Mouse (Mus musculus): Measurements from ENCODE around the gene Olfr523.
"Not testable (repeated sequence)": the region's sequence is repeated elsewhere in the genome, so short reads cannot be mapped to it uniquely, and the experiment has no call there.

The Olfr523 gene

DNA sequence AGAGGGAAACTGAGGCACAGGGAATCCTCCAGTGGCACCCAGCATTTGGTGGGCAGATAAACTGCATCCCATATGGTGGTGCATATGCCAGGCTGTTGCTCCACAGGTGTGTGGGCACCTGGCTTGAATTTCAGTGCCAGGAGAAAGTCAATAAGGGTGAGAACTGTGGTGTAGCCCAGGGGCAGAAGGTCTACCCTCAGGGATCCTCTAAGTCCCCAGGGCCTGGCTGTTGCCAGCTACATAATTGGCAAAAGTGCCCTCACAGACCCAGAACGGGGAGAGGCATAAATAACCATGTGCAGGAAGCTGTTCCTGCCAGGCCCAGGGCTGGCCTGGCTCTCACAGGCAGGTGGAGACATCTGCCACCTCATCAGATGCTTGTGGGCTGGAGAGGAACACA, at the start of gene Olfr523:
Olfr523 (plus strand) TSS at position 282 of the 400 bp plus-strand sequence.
- DNase-seq: no peak

DNA sequence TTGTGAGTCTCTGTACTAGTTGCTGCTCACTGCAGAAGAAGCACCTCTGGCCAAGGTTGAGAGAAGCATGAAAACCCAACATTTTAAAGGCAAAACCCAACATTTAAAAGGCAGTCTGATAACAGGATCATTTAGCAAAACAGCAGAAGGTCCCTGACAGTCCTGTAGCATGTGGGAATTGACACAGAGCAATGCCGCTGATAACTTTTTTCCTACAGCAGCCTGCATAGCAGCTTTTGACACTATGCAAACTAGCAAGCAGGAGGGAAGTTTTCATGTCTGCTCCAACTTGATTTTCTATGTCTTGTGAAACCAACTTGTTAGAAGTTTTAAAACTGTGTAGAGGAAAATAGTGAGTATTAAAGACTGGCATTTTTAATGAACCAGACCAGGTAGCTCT, 48.6 kb upstream of the Olfr523 start:
- DNase-seq: no peak

DNA sequence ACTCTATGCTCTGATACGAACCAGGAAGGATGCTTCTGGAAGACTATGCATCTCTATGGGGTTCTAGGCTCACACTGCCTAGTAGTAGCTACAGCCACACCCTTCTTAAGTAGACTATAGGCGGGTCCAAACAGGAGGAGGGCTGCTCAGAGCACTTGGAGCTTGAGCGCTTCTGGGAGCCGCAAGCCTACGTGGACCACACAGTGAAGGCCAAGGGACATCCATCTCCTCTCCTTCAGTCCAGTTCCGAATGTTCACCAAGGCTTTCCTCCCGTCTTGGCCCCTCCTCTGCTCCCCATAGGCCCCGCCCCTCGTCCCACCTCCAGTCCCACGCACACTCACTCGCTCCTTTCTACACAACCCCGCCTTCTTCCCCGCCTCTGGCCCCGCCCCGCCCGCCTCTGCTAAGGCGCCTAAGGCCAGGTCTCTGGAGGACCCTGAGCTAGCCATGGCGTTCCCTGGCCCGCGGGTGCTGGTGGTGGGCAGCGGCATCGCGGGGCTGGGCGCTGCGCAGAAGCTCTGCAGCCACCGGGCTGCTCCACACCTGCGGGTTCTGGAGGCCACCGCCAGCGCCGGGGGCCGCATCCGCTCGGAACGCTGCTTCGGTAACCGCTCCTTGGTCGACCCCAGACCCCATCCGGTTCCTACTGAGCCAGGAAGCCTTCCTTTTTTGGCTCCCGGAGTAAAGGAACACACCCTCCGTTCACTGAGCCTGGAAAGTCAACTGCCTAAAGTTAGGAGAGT, 47.6 kb upstream of the Olfr523 start:
- peak; percentile 96 for DNase-seq

DNA sequence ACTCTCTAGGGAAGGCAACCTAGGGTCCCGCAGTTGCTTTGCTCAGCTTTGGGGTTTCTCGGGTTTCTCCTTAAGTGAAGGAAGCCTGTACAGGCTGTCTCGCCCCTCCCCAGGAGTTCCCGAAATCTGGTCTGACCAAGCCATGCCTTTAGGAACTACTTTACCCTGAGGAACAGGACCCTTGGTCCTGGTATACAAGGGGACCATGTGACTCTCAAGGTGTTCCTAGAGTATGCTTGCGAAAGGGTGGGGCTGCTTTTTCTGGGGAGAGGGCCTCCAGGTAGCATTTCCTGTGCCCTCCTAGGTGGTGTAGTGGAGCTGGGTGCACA, 47.0 kb upstream of the Olfr523 start:
- no peak for DNase-seq

DNA sequence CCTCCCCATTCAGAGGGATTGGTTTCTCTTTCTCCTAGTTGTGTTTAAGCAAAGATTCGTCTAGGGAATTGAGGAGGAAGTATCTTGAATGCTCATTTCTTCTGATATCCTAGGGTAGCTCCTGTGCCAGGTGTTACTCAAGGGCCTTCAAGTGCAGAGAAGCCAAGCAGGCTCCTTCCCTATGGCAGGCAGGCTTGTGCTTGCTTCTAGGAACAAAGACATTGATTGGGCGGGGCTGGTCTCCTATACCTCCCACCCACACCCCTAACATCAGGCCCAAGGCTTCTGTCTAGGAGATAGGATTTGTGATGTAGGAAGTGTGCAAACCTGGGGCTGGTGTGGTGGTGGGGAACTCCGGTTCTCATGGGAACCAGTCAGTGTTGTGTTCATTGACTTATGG, 46.1 kb upstream of the Olfr523 start:
- no peak for DNase-seq

DNA sequence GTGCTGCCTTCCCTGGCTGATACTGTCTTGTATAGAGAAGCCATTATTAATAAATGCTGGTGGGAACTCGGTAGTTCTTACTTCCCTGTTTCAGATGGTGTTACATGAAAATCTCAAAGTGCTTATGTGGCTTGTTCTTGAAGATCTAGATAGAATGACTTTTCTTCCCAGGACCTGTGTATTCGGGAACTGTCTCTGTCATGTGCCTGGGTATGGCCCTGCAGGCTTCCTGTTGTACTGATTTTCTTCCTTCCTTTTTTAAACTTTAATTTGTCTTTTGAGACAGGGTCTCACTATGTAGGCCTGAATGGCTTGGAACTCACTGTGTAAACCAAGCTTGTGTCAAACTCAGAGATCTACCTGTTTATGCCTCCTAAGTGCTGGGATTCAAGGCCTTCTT, 45.1 kb upstream of the Olfr523 start:
- no peak for DNase-seq

DNA sequence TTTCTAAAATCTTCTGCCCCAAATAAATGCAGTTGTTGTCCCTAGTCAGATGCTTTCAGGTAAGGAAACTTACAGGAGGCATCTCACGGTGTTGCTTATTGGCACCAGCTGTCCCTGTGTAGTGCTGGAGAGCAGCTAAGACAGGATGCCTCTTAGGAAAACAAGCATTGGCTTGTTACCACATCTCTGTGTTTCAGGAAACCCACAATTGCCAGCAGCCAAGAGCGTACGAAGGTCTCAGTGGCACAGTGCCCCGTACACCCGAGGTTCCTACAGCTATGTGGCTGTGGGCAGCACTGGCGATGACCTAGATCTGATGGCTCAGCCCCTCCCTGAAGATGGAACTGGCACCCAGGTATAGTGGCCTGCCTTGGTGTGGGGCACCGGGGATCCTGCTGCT, 40.8 kb upstream of the Olfr523 start:
- DNase-seq: not testable (repeated sequence)

DNA sequence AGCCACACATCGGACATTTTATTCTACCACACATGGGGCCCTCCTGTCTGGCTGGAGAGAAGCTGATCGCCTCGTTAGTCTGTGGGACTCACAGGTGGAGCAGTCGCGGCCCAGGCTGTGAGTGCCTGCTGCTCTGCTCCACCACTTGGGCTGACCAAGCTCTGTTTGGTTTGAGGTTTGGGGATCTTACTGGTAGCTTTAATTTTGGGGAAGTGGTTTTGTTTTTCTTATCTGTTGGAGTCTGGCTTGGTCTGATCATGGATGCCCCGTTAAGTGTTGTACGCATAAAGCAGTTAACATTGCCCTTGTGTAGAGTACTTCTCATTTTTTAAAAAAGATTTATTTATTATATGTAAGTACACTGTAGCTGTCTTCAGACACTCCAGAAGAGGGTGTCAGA, 39.0 kb upstream of the Olfr523 start:
- DNase-seq: not testable (repeated sequence)

DNA sequence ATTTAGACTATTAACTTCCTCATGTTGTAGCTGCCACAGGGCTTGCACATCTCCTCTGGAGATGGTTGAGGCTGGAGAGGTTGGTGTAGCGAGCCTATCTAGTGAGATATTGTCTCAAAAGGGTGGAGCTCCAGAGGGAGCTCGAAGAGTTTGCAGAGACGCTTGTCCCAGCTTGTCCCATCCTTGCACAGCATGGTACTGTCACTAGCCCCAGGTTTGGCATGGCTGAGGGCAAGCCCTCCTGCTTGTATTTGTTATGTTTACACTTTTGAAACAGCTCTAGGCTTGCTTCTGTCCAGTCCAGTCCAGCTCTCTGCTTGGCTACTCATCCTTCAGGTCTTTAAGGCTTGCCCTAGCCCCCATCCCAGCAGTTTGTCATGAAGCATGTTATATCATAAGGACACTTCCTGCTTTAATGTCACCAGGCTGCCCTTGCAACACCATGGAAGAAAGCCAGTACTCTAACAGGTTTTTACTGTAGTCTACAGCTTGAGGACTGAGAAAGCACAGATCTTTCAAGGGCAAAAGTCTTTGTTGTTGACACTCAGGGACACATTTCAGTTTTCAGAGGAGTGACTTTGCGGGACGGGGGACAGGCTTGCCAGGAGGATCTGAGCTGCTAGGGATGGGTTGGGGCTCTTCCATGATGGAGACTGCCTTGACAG, 37.8 kb upstream of the Olfr523 start:
- no peak for DNase-seq

DNA sequence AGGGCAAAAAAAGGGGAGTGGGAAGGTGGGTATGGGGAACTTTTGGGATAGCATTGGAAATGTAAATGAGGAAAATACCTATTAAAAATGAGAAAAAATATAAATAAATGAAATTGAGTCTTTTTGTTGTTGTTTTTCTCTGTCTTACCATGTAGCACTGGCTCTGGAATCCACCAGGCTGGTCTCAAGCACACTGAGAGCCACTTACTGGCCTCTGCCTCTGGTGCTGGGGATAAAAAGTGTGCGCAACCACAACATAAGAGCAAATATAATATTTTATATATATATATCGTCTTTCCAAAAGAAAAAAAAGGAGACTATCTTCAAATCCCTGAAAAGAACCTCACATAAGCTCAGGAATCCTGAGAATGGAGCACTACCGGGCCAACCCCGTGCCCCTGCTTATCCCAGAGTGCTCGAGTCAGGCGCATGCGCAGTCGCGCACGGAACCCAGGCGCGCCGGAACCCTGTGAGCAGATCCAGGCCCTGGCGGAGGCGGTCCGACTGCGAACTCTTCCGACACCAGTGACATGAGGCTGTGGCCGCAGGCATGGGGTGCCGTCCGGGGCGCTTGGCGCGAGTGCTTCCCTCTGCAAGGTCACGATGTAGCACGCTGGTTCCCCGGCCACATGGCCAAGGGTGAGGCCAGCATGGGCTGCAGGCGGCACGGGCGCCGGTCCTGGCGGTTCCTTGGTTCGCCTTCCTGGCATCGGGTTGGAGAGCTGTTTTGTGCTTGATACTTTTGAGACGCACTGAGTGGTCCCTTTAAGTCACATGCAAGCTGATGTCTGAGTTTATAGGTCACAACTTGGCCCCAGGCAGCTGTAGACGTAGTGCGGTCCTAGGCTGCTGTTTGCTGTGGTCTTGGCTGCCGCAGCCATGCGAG, 35.6 kb upstream of the Olfr523 start, which contains the start of gene Mtg1:
Mtg1 (plus strand) TSS at position 430 of the 886 bp plus-strand sequence.
- peak; percentile 97 to 98 for DNase-seq

DNA sequence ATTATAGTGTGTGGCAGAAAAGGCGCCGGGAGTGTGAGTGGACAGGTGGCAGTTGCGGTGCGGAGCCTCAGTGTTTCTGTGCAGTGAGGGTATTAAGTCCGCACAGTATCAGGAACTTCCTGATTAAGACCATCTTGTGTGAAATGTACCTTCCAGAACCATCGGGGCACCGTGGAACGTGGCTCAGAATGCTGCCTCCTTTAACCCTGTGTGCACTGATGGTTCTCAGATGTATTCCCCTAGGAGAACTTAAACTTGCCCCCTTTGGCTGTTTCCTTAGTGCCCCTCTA, 35.1 kb upstream of the Olfr523 start:
- DNase-seq: no peak

DNA sequence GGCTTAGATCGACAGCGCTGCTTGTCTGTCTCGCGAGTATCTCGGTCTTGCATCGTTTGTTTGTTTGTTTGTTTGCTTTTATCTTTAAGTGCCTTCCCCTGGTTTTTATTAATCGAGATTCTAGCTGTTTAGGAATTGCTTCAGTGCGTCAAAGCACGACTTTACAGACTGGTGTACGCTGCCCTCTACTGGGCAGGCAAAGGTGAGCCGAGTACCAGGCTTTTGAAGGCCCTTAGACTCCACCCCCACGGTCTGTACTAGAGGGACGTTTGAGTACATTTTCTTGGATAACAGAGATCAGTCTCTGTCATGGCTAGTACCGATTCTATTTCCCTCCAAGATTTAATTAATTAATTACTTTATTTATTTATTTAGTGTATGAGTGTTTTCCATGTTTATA, 31.7 kb upstream of the Olfr523 start:
- DNase-seq: peak; percentile 64 to 78

DNA sequence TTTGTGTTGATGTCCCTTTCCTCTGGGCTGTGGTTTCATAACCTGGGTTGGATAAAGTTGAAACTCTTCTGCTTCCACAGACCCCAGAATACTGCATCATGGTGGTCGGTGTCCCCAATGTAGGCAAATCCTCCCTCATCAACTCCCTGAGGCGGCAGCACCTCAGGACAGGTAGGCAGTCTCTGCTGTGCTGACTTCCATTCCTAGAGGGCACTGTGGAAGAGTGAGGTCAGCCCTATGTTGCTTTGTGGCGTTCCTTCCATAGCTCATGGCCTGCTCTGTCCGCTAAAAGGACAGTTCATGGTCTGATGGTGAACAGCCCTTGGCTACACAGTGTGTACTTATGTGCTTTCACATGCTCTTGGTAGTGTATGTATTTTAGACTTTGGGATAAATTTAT, 28.5 kb upstream of the Olfr523 start:
- DNase-seq: no peak

DNA sequence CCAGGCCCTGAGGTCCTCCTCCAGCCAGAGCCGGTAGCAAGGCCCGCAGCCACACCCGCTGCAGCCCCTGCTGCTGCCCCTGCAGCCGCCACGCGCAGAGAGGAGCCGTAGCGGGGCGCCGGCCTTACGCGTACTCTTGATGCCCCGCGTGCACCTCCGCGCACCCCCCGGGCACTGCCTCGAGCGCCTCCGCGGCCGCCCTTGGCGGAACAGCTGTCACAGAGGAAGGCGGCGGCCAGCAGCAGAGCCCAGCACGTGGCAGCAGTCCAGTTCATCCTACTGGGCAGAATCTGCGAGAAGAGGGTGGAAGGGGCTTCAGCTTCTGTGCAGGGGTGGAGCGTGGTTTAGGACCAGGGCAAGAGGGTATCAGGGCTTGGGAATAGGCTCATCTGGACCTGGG, 19.6 kb upstream of the Olfr523 start:
- peak; percentile 29 to 40 for DNase-seq

DNA sequence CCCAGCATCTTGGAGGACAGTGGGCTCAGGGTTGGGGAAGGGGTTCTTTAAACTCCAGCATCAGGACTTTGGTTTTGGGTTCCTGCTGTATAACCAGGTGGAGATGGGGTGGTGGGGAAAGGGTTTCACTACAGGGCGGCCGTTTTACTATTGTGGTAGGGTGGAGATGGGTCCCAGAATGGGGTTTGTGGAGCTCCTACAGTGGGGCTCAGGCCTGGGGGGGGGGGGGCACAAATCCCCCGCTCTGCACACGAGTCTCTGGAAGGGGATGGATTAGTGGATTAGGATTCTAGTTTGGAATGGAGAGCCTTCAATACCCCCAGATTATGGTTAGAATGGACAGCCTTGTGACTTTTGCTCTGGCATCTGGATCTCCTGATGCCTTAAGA, 19.2 kb upstream of the Olfr523 start:
- no peak for DNase-seq

DNA sequence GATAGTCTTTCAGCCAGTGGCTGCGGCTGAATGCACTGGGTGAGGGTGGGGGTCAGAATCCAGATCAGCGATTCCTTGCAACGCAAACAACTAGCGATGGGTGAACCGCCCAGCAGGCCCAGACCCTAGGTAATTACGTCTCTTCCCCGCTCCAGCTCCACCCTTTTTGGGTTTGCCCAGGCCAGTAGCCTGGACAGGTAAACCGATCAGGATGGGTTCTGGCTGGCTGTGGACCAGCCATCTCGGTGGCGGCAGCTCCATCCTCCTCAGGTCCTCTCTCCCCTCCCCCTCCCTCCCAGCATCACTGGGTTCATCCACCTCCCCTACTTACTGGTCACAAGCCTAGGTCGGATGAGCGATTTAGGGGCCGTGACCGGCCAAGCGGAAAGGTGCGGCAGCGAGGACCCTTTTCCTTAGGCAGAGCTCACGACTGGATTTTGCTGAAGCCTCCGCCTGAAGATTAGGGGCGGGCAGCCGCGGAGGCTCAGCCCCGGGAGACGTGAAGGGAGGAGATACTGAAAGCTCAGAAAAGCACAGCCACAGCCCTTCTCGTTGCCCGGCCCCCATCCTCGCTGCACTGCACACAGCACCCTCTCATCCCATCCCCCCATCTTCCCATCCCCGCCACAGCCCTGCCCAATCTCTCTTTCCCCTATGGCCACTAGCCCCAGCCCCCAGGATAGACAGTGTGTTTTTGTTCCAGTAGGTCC, 18.6 kb upstream of the Olfr523 start, which contains the start of gene Sprn:
Sprn (minus strand) TSS at position 660 of the 710 bp plus-strand sequence.
- DNase-seq: no peak

DNA sequence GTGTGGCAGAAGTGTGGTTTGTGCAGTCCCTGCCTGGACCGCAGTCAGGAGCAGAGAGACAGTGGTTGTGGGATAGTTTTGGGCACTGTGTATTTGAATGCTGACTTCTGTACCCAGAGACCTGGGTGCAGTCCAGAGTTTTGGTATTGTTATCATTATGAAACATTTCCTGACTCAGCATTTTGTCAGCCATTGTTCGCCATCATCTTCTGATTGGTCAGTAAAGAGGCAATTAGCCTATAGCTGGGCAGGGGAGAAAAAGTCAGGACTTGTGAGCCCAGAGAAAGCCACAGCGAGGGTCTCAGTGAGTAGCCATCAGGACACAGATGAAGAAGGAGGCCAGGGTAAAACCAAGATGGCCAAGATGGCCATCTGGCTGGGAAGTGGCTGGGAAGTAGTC, 12.7 kb upstream of the Olfr523 start:
- no peak for DNase-seq

DNA sequence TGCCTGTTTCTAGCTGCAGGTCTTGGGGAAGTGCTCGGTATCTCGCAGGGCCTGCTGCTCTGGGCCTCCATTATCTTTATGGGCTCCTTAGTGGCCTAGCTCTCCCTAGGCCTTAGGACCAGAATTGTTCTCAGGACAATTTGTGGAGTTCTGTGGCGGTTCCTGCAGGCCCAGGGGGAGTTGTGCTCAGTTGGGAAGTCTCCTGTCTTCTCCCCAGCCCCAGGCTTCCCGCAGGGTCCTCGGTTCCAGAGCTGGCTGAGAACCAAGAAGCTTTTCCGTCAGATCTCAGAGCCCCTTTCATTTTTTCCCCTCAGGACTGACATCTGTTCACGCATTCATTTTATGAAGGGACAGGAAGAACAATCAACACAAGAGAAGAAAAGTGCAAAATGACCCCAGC, 8.4 kb upstream of the Olfr523 start, which contains the start of gene Olfr522:
Olfr522 (minus strand) TSS at position 101 of the 400 bp plus-strand sequence.
- no peak for DNase-seq

DNA sequence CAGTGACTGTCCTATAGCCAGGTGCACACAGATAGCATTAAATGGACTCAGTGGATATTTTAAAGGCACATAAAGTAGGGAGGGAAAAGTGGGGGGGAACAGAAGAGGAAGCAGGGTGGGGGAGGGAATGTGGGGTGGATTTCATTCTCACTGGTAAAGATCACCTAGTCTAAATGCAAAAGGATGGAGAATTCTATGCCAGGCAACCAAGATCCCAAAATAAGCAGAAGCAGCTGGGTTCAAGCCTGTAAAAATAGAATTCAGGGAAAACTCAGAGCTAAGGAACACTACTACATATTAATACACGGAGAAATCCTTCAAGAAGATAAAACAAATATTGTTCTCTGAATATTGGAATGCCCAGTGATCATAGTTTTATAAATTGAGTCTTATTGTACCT, 5.1 kb upstream of the Olfr523 start:
- no peak for DNase-seq

DNA sequence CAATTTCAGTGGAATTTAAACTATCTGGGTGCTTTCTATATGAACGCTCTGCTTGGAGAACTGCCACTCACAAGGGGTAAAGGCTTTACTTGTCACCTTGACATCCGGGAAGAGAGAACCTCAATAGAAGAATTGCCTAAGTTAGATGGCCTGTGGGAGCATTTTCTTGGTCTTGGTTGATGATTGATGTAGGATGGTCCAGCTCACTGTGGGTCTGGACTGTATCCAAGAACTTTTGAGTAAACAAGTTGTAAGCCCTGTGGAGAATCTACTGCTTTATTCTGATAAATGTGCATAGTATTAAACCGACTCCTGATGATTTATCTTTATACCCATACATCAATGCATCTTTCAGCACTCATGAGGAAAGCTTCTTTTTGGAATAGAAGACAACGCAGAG, 3.6 kb upstream of the Olfr523 start:
- no peak for DNase-seq

DNA sequence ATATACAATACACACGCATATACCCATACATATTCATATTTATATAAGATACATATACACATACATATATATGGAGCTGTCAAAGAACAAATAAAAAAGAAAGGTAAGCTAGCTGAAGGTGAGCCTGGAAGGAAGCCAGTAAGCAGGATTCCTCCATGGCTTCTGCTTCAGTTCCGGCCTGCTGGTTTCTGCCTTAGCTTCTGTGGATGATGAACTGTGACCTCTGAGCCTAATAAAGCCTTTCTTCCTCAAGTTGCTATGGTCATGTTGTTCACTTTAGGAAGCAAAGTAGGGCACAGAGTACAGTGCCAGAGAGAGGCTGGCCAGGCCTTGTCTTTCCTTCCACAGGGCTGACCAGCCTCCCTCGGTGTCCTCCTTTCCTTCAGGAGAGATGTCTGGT, 2.2 kb upstream of the Olfr523 start:
- no peak for DNase-seq

DNA sequence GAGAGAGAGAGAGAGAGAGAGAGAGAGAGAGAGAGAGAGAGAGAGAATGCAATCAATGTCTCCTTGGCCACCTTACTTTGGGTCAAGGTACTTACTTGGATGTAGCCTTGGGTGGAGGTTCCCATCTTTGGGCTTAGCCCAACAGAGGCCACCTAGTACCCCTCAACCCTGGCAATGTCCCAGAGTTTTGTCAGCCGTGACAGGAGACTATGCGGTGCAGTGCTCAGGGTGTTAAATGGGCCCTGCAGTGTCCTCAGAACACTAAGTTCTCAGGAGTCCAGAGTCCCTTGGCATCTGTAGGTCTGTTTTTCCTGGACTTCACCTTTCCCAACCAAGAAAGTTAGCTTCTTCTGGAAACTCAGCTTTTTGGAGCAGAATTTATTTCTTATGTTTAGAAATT, 6.2 kb downstream of the Olfr523 start:
- no peak for DNase-seq

DNA sequence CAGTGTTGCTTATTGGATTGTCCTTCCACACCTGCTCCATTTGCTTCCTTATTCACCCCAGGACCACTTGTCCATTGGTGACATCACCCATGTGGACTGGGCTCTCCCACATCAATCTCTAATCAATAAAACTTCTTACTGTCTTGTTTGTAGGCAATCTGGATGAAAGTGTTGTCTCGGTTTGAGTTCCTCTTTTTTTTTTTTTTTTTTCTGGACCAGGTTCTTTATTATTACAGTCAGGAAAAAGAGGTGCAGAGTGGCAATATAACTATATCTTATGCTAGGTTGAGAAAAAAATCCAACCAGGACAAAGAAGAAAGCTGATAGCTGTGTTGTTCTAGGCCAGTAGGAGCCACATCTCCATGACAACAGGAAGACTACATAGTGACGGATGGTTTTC, 7.7 kb downstream of the Olfr523 start:
- DNase-seq: no peak
